Mouse (Mus musculus) small intestine, adult 2 months (tissue): ENCODE measurements around the gene Igfn1. TPM values are rescaled to one million over a fixed set of nuclear protein-coding genes. Genes with fewer than 3 reads are reported as not detected.

Experiments
- H3K27ac ChIP-seq: fragments of 200-500 bp; 2 replicates; pipeline ENCODE4 v1.5.1; 2012; ENCODE audit warnings: low read depth, low read length, control low read depth, inconsistent platforms; ENCODE audit not compliant: insufficient read depth
- H3K27me3 ChIP-seq: fragments of 200-500 bp; 2 replicates; pipeline ENCODE4 v1.6.1; 2012; ENCODE audit warnings: mild to moderate bottlenecking, moderate library complexity, low read length, inconsistent platforms; ENCODE audit not compliant: control insufficient read depth, insufficient read depth
- H3K36me3 ChIP-seq: fragments of 200-500 bp; 2 replicates; pipeline ENCODE4 v1.6.1; 2012; ENCODE audit warnings: mild to moderate bottlenecking, low read length, control low read depth, inconsistent platforms; ENCODE audit not compliant: control insufficient read depth, insufficient read depth
- H3K4me1 ChIP-seq: fragments of 200-500 bp; 2 replicates; pipeline ENCODE4 v1.6.1; 2012; ENCODE audit warnings: low read length, inconsistent platforms, mixed read lengths; ENCODE audit not compliant: control insufficient read depth, insufficient read depth, insufficient read length
- H3K4me3 ChIP-seq: fragments of 200-500 bp; 2 replicates; pipeline ENCODE4 v1.5.1; 2012; ENCODE audit warnings: low read depth, mild to moderate bottlenecking, control low read depth, inconsistent platforms, low read length, moderate library complexity
- CTCF ChIP-seq: fragments of 200-500 bp; IDR thresholded peaks from 2 replicates; pipeline ENCODE4 v1.5.1; 2012; ENCODE audit warnings: low read depth, mild to moderate bottlenecking, control low read depth, inconsistent platforms, low read length, moderate library complexity, mixed read lengths; ENCODE audit not compliant: insufficient replicate concordance, insufficient read length; ENCODE audit errors: extremely low read depth
- POLR2A ChIP-seq: fragments of 200-500 bp; IDR thresholded peaks from 2 replicates; pipeline ENCODE4 v1.6.1; 2012; ENCODE audit warnings: low read depth, mild to moderate bottlenecking, control low read depth, inconsistent platforms, low read length, moderate library complexity
- WGBS: fragments of 180-500 bp; shearing (Covaris S2); methylation state at CpG from one replicate; pipeline ENCODE4 v1.1.7; 2018; 5-methylcytosine and 5-hydroxymethylcytosine counted together
- polyA plus RNA-seq: library from polyadenylated mRNA; depleted of rRNA; stranded (reverse); fragments of >200 nt; gene quantifications from 2 replicates; pipeline ENCODE4 v1.2.3, GENCODE M21; 2012

The Igfn1 gene
- polyA plus RNA-seq, 1 experiment: 0.34 TPM

DNA sequence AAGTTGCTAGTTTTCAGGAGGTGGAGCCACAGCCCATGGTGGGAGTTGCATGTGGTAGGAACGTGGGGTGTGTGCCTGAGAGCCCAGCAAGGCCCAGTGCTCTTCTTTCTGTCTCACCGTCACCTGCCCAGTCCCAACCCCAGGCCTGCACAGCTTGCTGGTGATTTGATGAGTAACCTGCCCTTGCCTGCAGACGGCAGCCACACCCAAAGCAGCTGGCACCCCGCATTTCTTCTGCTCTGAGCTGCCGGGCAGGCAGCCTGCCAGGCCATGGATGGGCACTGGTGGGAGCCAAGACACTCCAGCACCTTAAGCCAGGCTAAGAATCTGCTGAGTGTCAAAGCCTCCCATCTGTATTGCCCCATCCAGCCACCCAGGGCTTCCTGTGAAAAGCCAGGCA, 80.3 kb downstream of the Igfn1 start:
- no peaks in the 10 kb centered on the region for H3K36me3 ChIP-seq
- no peak overlapping the region for H3K4me3 ChIP-seq
- peaks cover 3% of the 10 kb centered on the region for H3K4me1 ChIP-seq
- H3K27ac ChIP-seq: no peak overlapping the region
- TF ChIP-seq CTCF: no peak
- TF ChIP-seq POLR2A: no peak
- no peaks in the 10 kb centered on the region for H3K27me3 ChIP-seq
- 22% methylated on average over 5 of the region's 5 CpGs for WGBS

DNA sequence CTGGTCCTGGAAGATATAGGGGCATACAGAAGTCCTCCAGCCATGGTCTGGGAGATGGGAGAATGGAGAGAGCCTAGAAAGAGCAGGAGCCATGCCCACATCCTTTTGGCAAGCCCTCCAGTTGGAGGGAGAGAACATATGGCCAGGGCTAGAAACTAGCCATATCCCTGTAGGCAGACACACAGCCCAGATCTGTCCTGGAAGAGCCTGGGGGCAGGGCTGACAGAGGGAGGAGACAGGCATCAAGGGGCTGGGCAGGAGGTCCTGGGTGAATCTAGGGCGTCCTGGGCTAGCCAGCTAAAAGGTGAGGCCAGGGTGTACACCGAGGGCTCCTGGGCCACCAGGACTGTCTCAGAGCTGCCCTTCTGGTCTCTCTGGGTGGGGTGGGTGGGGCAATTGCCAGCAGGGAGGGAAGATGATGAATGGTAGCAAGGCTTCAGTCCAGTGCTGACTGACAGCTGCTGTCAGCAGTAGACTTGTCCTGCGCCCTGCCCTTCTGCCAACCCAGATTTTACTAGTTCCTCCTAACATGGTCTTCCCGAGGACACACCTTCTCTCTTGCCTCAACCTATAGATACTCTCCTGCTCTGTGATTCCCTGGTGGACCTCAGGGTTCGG, 81.7 kb downstream of the Igfn1 start:
- Histone ChIP-seq H3K27me3 (no peaks in the 10 kb centered on the region), H3K4me3 (no peak overlapping the region), H3K4me1 (peaks cover 3% of the 10 kb centered on the region), H3K36me3 (no peaks in the 10 kb centered on the region), H3K27ac (no peak overlapping the region)
- WGBS: 58% methylated on average over 5 of the region's 5 CpGs
- no peak for TF ChIP-seq CTCF
- no peak for TF ChIP-seq POLR2A

DNA sequence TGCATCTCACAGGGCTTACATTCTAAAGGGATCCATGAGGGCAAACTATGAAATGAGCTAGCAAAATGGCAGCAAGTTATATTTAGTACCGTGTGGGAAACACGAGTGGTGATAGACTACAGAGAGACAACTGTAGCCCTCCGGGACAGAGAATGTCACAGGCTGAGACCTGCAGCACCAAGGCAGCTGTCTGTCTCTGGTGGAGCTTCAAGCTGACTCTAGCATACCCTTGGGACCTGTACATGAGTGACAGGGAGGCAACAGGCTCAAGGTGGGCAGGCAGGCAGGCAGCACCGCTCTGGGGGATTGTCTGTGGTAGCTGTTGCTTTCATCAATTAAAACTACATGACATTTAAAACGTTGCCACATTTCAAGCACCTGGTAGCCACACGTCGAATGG, 82.9 kb downstream of the Igfn1 start:
- Histone ChIP-seq H3K4me1 (peaks cover 8% of the 10 kb centered on the region), H3K27ac (no peak overlapping the region), H3K4me3 (no peak overlapping the region), H3K36me3 (no peaks in the 10 kb centered on the region), H3K27me3 (no peaks in the 10 kb centered on the region; the same call in 1 of the 2 replicates)
- TF ChIP-seq CTCF: no peak
- no peak for TF ChIP-seq POLR2A
- WGBS: 84% methylated on average over 7 of the region's 7 CpGs

DNA sequence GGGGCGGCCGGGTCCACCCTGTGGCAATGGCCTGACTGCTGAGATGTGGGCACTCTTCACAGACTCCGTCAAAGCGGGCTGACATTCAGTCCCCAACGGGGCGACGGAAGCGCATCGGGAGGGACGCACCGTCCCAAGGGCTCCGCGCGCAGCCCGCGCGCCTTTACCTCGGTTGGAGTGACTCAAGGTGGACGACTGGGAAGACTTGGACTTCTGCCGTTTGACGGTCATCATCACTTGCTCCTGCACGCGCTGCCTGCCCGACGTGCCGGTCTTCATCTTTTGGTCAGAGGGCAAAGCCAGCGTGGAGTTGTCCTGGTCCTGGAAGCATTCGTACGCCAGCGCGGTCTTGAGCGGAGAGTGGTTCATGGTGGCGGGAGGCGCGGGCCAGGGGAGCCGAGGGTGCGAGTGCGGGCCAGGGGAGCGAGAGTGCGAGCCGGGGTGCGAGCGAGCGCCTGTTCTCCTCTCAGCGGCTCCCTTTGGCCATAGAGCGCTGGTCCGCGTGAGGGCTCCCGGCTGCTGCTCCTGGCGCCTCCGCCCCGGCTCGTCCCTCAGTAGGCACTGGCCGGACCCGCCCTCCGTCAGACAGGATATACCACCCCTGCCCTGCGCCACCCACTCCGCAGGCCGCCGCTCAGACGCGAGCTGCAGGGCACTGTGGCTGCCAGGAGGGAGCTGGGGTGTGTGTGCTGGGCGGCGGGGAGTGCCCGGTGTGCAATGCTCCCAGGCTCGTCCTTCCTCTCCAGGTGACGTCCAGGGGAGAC, 87.3 kb downstream of the Igfn1 start, which contains the start of gene Pkp1:
Gene Pkp1, minus strand, starts transcription at position 564 of the 764 bp plus-strand sequence.
- H3K27ac ChIP-seq: no peak within 1 kb of the TSS
- TF ChIP-seq CTCF (no peak), POLR2A (peak; percentile 58; the same call in 1 of the 2 replicates)
- peak within 1 kb of the TSS; percentile 68 for H3K4me3 ChIP-seq

DNA sequence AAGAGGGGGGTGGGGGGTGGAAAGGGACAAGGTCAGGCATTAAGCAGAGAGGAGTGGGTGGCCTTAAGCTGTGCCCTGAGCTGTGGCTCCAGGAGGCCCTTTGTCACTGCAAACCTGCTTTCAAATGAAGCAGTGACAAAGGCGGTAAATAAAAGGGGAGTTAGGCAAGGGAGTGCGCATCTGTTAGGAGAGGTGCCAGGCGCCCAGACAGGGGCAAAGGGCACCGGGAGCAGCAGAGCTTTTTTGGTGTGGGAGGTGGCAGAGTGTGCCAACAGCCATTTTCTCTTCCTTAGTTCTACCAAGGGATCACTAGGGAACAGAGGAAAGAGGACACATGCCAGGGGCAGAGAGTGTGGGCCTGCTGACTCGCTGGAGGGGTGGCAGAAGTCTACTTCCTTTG, 88.9 kb downstream of the Igfn1 start:
- TF ChIP-seq POLR2A: no peak
- no peak for TF ChIP-seq CTCF
- Histone ChIP-seq H3K4me1 (peaks cover 18% of the 10 kb centered on the region), H3K27ac (no peak overlapping the region), H3K36me3 (no peaks in the 10 kb centered on the region), H3K4me3 (0 out of 2 replicates have a peak overlapping the region, but pooled peaks have one; percentile 24), H3K27me3 (no peaks in the 10 kb centered on the region; the same call in 1 of the 2 replicates)
- 6% methylated on average over 5 of the region's 5 CpGs for WGBS

More for the DNA sequence above, 87.3 kb downstream of the Igfn1 start, which contains the start of gene Pkp1:
- 2% methylated on average over 67 of the region's 67 CpGs for WGBS
- H3K36me3 ChIP-seq: no peaks in the 10 kb centered on the region
- H3K27me3 ChIP-seq: no peaks in the 10 kb centered on the region; the same call in 1 of the 2 replicates
- peaks cover 13% of the 10 kb centered on the region for H3K4me1 ChIP-seq

DNA sequence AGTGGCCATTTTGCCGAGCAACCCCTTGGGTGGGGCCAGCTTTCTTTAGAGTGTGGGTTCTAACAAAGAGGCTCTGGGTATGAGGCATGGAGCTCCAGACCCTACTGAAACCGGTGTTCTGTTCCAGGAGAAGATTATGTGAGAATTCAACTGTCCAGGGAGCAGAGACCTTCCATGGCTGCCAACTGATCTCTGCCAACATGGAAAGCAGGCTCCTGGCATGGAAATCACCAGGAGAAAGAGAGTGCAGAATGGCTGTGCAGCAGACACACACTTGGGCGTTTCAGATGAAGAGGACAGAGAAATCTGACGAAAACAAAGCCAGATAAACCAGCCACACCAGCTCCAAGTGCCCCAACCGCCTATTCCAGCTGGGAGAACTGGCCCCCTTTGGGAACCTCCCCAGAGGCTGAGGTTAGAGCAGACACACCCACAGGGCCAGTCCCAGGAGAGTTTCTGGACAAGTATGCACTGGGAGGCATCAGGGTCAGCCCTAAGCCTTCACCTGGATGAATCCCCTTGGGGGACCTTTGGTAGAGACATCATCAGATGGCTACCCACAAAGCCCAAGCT, 89.6 kb downstream of the Igfn1 start:
- Histone ChIP-seq H3K36me3 (no peaks in the 10 kb centered on the region), H3K27me3 (no peaks in the 10 kb centered on the region; the same call in 1 of the 2 replicates), H3K4me3 (no peak overlapping the region), H3K4me1 (peaks cover 18% of the 10 kb centered on the region), H3K27ac (peak overlapping the region; percentile 17; the same call in 1 of the 2 replicates)
- WGBS: 17% methylated on average over 5 of the region's 5 CpGs
- TF ChIP-seq CTCF: no peak
- no peak for TF ChIP-seq POLR2A

DNA sequence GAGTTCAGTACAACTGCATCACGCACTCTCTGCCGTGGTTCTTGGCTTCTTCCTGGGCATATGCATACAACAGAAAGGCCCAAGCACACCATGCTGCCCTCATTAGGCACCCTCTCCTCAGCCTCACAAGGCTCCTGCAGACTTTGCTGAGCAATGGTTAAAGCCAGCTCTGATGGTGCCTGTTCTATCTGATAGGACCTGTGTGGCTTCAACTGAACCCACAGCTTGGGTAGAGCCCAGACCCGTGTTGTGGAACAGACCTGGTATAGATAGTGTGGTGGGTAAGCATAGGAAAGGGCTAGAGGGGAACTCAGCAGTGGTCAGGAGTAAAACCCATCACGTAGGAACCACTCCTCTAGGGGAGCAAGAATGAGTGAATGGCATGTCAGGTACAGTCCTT, 92.5 kb downstream of the Igfn1 start:
- Histone ChIP-seq H3K27ac (no peak overlapping the region), H3K27me3 (no peaks in the 10 kb centered on the region; the same call in 1 of the 2 replicates), H3K4me3 (no peak overlapping the region), H3K4me1 (peaks cover 15% of the 10 kb centered on the region), H3K36me3 (no peaks in the 10 kb centered on the region)
- 38% methylated on average over 4 of the region's 4 CpGs for WGBS
- TF ChIP-seq POLR2A: no peak
- no peak for TF ChIP-seq CTCF
